Mouse (Mus musculus) stomach, postnatal 0 days (tissue): ENCODE results near the gene Mcoln2. TPM values are rescaled to one million over a fixed set of nuclear protein-coding genes. Genes with fewer than 3 reads are reported as not detected.

Source experiments
- ATAC-seq: fragments of 200-750 bp; cut with Nextera tagmentation; 2 replicates; pipeline ENCODE4 v1.8.0; 2017; ENCODE audit not compliant: low FRiP score, low TSS enrichment
- DNase-seq: peaks from one replicate; pipeline ENCODE4 v3.0.0-alpha.2; 2016; ENCODE audit warnings: low spot score
- H3K27ac ChIP-seq: fragments of 300-500 bp; sonication (generic); replicated peaks from 2 replicates; pipeline ENCODE4 v1.5.1; 2014; ENCODE audit warnings: mild to moderate bottlenecking, control low read depth
- H3K27me3 ChIP-seq: fragments of 300-500 bp; sonication (generic); 2 replicates; pipeline ENCODE4 v1.6.1; 2014; ENCODE audit warnings: low read length; ENCODE audit not compliant: control insufficient read depth, insufficient read depth
- H3K36me3 ChIP-seq: fragments of 300-500 bp; sonication (generic); 2 replicates; pipeline ENCODE4 v1.6.1; 2014; ENCODE audit warnings: low read length, mixed read lengths; ENCODE audit not compliant: control insufficient read depth, insufficient read depth
- H3K4me1 ChIP-seq: fragments of 300-500 bp; sonication (generic); replicated peaks from 2 replicates; pipeline ENCODE4 v1.6.1; 2014; ENCODE audit warnings: antibody characterized with exemption; ENCODE audit not compliant: control insufficient read depth, insufficient read depth
- H3K4me2 ChIP-seq: fragments of 300-500 bp; sonication (generic); replicated peaks from 2 replicates; pipeline ENCODE4 v1.6.1; 2014; ENCODE audit warnings: low read depth, mild to moderate bottlenecking, control low read depth, moderate library complexity
- H3K4me3 ChIP-seq: fragments of 300-500 bp; sonication (generic); 2 replicates; pipeline ENCODE4 v1.5.1; 2014; ENCODE audit warnings: low read depth, low read length, control low read depth
- H3K9ac ChIP-seq: fragments of 300-500 bp; sonication (generic); 2 replicates; pipeline ENCODE4 v1.6.1; 2014; ENCODE audit warnings: mild to moderate bottlenecking, low read length, control low read depth, mixed read lengths
- H3K9me3 ChIP-seq: fragments of 300-500 bp; sonication (generic); 2 replicates; pipeline ENCODE4 v1.6.1; 2016; ENCODE audit warnings: low read length; ENCODE audit not compliant: control insufficient read depth
- CTCF ChIP-seq: IDR thresholded peaks from 2 replicates; pipeline ENCODE4 v1.5.1; 2016; ENCODE audit warnings: antibody characterized with exemption, low read depth, mild to moderate bottlenecking, moderate library complexity
- EP300 ChIP-seq: optimal IDR thresholded peaks from 2 replicates; pipeline ENCODE3; 2016; ENCODE audit warnings: antibody characterized with exemption
- WGBS: fragments of 180-500 bp; shearing (Covaris S2); extraction: QIAGEN DNeasy Blood & Tissue Kit; methylation state at CpG from one replicate; pipeline ENCODE4 v1.1.7; 2014; 5-methylcytosine and 5-hydroxymethylcytosine counted together
- polyA plus RNA-seq: library from polyadenylated mRNA; unstranded; fragments of >200 nt; fragmentation: Nextera tagmentation; extraction: Ambion mirVana; gene quantifications from 2 replicates; pipeline ENCODE4 v1.2.1, GENCODE M21; 2015

The Mcoln2 gene
- polyA plus RNA-seq, 1 experiment from 2014 or later, result 1.9 TPM

DNA sequence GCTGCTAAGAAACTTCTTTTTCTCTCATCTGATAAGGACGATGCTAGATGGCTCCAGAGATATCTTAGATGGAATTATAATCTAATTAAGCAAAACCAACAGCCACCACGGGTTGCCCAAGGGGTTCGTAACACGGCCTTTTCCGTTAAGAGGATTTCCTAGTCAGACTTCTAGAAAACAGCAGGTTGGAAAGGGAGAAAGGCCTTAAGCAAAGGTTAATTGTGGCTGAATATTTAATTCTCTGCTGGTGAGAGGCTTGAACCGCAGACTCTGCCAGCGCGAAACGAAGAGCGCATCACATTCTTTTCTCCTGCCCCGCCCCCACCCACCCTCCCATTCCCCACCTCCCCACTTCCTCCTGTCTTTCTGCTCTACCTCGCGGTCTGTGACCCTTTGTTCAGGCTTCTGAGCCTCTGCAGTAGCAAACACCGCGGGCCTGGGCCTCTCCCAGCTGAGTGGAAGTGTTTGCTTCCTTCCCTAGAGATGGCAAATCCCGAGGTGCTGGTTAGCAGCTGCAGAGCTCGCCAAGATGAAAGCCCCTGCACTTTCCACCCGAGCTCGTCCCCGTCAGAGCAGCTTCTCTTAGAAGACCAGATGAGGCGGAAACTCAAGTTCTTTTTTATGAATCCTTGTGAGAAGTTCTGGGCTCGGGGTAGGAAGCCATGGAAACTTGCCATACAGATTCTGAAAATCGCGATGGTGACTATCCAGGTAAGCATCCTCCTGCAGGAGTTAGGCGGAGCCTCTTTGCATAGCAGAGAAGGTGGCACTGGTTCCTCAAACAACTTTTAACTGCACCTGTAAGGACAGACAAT lies 28.1 kb upstream of the Mcoln2 start:
- H3K4me1 ChIP-seq, result no peaks in the 10 kb centered on the region
- H3K36me3 ChIP-seq, result no peaks in the 10 kb centered on the region
- peak; percentile 21 for DNase-seq
- H3K27ac ChIP-seq, result no peak overlapping the region
- 15% methylated on average over 25 of the region's 25 CpGs for WGBS
- H3K9ac ChIP-seq, result 0 out of 2 replicates have a peak overlapping the region, but pooled peaks have one; percentile 8
- ATAC-seq, result no peak
- no peak overlapping the region for H3K4me3 ChIP-seq
- peak overlapping the region; percentile 31; the same call in 1 of the 2 replicates for H3K4me2 ChIP-seq
- H3K9me3 ChIP-seq, result no peaks in the 10 kb centered on the region
- 0 out of 2 replicates have a peak, but pooled peaks cover 2% of the 10 kb centered on the region for H3K27me3 ChIP-seq
- no peak for TF ChIP-seq EP300
- TF ChIP-seq CTCF, result no peak

DNA sequence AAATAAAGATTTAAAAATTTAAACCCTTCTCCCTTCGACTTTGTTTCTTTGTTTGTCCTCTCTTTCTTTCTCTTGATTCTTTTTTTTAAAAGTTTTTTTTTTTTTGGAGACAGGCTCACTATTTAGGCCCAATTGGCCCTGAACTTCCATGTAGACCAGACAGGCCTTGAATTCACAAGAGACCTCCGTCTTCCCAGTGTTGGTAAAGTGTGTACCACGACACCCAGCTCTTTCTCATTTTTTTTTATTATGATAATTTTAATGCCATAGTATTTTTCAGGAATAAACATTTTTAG lies 27.6 kb upstream of the Mcoln2 start:
- no peak overlapping the region for H3K27ac ChIP-seq
- H3K36me3 ChIP-seq, result no peaks in the 10 kb centered on the region
- H3K4me3 ChIP-seq, result no peak overlapping the region
- no peaks in the 10 kb centered on the region for H3K4me1 ChIP-seq
- DNase-seq, result no peak
- no peaks in the 10 kb centered on the region for H3K9me3 ChIP-seq
- no peak overlapping the region for H3K9ac ChIP-seq
- no peak for ATAC-seq
- WGBS, result 62% methylated on average over 3 of the region's 3 CpGs
- 0 out of 2 replicates have a peak, but pooled peaks cover 2% of the 10 kb centered on the region for H3K27me3 ChIP-seq
- H3K4me2 ChIP-seq, result no peak overlapping the region
- no peak for TF ChIP-seq CTCF
- no peak for TF ChIP-seq EP300

DNA sequence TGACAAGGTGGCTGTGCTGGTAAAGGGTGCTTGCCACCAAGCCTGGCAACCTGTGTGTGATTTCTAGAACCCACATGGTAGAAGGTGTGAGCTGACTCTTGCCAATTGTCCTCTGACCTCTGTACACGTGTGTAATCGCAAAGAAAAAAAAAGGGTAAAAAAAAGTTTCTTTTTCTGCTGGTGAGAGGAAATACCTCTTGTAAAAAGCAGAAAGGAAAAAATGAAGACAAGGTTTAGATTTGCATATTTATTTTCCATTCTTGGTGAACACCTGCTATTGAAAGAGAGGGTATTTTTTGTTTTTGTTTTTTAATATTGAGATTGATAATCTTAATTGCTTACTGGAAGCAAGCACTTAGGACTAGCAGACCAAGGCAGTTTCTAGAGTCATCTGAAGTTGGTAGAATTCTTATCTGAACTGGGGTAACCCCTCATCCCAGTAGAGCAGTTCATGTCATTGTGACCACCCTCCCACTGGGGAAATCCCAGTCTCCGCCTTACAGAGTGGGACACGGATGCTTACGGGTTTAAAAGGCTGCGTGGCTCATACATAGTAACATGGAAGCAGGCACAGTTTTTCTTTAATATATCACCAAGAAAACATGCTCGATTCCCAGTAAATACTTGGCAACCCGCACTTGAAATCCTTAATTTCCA lies 26.7 kb upstream of the Mcoln2 start:
- H3K27ac ChIP-seq, result no peak overlapping the region
- ATAC-seq, result no peak
- 0 out of 2 replicates have a peak, but pooled peaks cover 1% of the 10 kb centered on the region for H3K27me3 ChIP-seq
- no peak overlapping the region for H3K9ac ChIP-seq
- H3K9me3 ChIP-seq, result no peaks in the 10 kb centered on the region
- WGBS, result 76% methylated on average over 8 of the region's 8 CpGs
- no peaks in the 10 kb centered on the region for H3K36me3 ChIP-seq
- no peak for DNase-seq
- H3K4me2 ChIP-seq, result no peak overlapping the region
- H3K4me1 ChIP-seq, result no peaks in the 10 kb centered on the region
- H3K4me3 ChIP-seq, result no peak overlapping the region
- TF ChIP-seq EP300 (no peak), CTCF (no peak)

DNA sequence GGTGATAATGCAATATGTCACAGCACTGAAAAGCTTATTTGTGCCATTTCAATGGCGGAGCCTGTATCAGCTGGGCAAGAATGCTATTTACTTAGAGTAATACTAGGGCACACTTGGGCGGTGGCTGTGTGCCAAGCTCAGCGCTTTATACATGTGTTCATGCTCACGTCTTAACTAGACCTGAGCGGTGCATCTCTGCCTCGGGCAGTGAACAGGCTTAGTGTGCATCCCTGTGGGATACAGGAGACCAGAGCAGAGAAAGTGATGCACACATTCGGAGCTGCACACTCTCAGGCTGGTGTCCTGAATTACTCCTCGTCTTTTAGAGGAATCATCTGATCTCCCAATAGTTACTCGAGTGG lies 26.2 kb upstream of the Mcoln2 start:
- H3K4me2 ChIP-seq, result no peak overlapping the region
- ATAC-seq, result no peak
- no peaks in the 10 kb centered on the region for H3K36me3 ChIP-seq
- peak; percentile 30 for DNase-seq
- no peaks in the 10 kb centered on the region for H3K9me3 ChIP-seq
- H3K27me3 ChIP-seq, result no peaks in the 10 kb centered on the region
- no peak overlapping the region for H3K9ac ChIP-seq
- no peak overlapping the region for H3K27ac ChIP-seq
- no peak for TF ChIP-seq CTCF
- TF ChIP-seq EP300, result no peak
- 53% methylated on average over 9 of the region's 9 CpGs for WGBS
- H3K4me1 ChIP-seq, result no peaks in the 10 kb centered on the region
- H3K4me3 ChIP-seq, result no peak overlapping the region

DNA sequence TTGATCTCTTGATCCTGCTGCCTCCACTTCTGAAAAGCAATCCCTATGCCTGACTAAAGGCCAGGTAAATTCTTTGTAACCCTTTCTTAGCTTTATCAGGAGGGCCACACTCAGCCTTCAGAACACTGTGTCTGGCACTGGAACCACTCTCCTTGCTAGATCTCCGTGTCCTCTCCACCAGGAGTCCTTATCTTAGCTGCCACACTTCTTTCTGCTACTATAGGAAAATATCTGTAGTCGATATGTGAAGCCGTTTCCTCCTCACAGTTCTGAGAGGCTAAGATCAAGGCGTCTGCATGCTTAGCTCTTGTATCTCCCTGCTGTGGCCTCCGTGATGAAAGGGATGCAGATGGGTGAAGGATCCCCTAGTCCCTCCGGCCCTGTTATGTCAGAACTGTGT lies 22.4 kb upstream of the Mcoln2 start:
- Histone ChIP-seq H3K9ac (no peak overlapping the region), H3K4me3 (no peak overlapping the region), H3K4me2 (no peak overlapping the region), H3K36me3 (no peaks in the 10 kb centered on the region), H3K4me1 (no peaks in the 10 kb centered on the region), H3K27ac (no peak overlapping the region), H3K27me3 (no peaks in the 10 kb centered on the region), H3K9me3 (no peaks in the 10 kb centered on the region)
- TF ChIP-seq CTCF, result no peak
- TF ChIP-seq EP300, result no peak
- ATAC-seq, result no peak
- DNase-seq, result no peak
- WGBS, result 64% methylated on average over 6 of the region's 6 CpGs

DNA sequence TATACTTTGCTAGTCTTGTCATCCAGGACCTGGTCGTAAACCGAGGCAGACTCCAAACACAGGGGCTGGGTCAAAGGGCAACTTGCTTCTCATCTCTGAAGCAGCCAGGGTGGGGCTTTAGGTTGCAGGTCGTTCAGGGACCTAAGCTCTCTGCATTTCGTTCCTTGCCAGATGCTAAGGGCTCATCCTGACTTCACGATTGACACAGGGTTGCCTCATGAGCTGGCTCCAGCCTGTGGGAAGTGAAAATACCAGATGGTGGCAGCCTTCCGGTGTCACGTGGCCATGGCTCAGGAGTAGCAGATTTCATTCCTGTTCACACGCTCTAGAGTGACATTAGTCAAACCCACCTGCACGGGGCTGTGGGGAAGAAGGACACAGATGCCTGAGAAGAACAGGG lies 14.8 kb upstream of the Mcoln2 start:
- H3K9me3 ChIP-seq, result no peaks in the 10 kb centered on the region
- no peak for TF ChIP-seq CTCF
- TF ChIP-seq EP300, result no peak
- no peak overlapping the region for H3K4me3 ChIP-seq
- DNase-seq, result no peak
- H3K4me2 ChIP-seq, result no peak overlapping the region
- ATAC-seq, result no peak
- H3K27me3 ChIP-seq, result no peaks in the 10 kb centered on the region
- H3K36me3 ChIP-seq, result no peaks in the 10 kb centered on the region
- no peaks in the 10 kb centered on the region for H3K4me1 ChIP-seq
- 69% methylated on average over 9 of the region's 9 CpGs for WGBS
- no peak overlapping the region for H3K9ac ChIP-seq
- no peak overlapping the region for H3K27ac ChIP-seq
